Mouse (Mus musculus) E14TG2a.4 (cell line): ENCODE results near the gene Pbx2.

Experiments used
- CTCF ChIP-seq: conservative IDR thresholded peaks from 2 replicates; pipeline ENCODE4 v1.5.1; 2014; ENCODE audit warnings: low read length
- POU5F1 ChIP-seq: IDR thresholded peaks from 2 replicates; pipeline ENCODE4 v1.6.1; 2014; ENCODE audit warnings: low read length, borderline replicate concordance

GRCm38 (mm10) chr17:34546797-34547196 lies 44.3 kb upstream of the Pbx2 start:
- no peak for TF ChIP-seq CTCF
- TF ChIP-seq POU5F1 = no peak
